Mouse (Mus musculus) kidney, postnatal 25 days (tissue): ENCODE measurements at regions not wholly inside any gene's neighbourhood (a gene's known extent, or its start where the extent isn't known, plus 50 kb on each side); places are given as distances from the start of the nearest gene placed in this dataset.

Experiments
- DNase-seq, 2 experiments: peaks; one replicate each; pipeline ENCODE4 v3.0.0; 2021; ENCODE audit warnings: mixed read lengths in 2 of 2

DNA sequence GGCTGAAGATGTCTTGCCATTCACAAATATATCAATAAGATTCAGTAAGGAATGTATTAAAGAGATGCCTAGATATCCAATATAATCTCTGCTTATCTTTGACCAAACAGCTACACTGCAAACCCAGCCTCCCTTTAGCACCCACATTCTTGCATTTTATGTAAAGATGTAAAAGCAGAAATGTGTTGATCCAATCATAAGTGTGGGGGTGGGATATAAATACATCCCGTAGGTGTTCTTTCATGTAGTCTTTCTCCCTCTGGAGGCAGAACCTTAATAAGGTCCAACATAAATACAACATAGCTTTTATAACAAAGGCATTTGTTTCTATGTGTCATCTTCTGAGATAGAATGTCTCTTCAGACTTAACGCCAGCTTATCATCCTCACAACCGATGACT, 637.1 kb upstream of the Flrt2 start:
- DNase-seq: no peak

DNA sequence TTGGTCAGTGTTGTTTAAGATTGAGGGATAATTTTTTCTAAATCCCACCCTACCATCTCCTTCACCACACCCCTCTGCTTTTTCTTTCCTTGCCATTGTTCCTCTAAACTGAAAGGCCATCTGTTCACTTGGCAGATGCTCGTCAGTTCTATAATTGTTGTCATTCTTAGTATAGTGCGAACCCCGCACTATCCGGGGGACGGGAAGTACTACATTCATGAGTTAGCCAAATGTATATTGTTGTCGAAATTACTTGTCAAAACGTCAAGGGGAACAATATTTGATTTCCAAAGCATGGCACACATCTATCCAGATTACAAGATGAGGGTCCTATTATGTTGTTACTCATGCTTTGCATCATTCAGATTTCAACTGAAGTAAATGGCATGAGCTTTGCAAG, 635.1 kb upstream of the Flrt2 start:
- no peak for DNase-seq

DNA sequence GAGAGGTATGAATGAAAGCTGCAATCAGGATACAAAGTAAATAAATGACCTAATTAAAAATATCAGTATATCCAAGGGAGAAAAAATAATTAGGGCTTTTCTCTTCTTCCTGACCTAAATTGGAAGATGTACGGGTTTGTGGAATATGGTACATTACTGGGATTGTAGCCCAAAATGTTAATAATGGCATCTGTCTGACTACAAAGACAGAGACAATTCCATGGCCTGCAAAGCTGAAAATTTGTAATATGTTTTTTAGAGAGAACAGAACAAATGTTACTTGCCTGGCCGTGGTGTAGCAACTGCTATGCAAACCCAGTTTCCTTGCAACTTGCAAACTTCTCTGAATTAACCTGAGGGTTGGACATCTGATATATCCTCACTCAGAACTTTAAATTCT, 632.6 kb upstream of the Flrt2 start:
- DNase-seq: no peak

DNA sequence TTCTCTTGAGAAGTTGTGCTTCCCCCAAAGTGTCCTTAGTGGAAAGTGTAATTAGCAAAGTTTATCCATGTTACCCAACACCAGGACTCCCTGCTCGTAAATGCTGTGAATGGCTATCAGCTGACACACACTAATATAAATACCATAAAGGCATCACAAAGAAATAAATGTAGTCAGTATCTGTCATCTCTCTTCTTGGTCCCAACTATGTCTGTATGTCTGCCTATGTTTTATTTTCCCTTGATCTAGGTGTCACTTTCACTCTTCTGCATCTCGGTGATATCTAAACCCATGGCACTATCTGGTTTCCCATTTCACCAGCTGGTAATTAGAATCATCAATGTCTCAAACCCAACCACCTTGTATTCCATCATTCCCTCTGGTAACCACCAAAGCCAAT, 619.7 kb upstream of the Flrt2 start:
- DNase-seq: no peak

DNA sequence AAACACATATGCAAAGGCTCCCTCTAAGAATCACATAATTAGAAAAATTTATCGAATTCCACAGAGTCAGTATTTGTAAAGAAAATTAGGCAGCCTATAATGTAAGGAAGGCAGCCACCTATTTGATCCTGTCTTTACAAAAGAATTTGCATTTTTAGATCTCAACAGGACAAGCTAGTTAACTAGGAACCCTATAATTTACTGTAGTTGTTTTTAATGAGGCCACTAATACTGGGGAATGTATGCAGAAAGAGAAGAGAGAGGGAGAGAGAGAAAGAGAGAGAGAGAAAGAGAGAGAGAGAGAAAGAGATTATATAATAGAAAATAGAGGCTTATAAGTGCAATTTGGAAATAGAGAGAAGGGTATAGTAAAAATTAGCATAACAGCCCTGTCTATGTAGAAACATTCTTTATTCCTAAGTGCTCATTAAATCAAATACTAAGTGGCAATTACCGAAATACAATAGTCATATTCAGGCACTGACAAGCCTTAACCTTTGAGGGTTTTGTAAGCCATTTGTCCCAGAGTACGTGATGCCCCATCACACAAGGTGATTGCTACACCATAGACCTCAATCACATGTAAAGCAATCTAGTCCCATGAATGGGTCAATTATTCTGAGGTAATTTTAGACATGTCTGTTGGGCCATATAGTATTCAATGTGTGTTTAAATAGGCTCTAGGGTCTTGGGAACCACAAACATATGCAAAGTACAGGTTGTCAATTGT, 572.6 kb upstream of the Flrt2 start:
- DNase-seq: no peak

DNA sequence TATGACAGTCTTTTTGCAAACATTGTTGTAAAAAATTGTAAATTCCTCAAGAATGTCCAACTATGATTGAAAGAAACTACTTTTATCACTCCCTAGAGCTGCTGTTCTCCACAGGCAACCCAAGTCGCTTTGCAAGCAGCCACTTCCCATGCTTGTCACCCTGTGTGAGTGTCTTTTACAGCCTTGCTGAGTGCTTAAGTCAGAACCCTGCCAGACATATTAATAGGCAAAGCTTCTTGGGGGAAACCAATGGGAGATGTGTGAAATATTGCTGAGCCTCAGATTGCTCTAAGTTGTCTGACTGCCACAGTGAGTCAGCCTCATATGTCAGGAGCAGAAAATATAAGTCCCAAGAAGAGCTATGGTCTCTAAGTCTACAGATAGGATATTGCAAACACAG, 559.2 kb upstream of the Flrt2 start:
- no peak for DNase-seq

DNA sequence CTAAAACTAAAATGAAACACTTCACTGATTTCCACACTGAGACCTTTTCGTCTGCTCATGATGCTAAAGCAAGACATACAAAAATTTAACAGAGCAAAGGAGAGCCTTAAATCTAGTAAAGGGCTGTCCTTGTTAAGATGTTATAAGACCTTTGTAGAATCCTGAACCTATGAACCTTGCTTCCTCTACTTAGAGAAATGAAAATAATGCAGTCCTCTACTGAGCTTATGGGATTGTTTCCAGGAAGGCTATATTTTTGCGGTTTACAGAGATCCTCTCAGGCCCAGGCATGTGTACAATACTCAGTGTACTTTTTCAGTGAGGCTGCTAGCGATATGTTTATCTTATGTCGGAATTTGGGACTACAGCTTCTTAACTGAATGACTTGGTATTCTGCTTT, 558.5 kb upstream of the Flrt2 start:
- no peak for DNase-seq

DNA sequence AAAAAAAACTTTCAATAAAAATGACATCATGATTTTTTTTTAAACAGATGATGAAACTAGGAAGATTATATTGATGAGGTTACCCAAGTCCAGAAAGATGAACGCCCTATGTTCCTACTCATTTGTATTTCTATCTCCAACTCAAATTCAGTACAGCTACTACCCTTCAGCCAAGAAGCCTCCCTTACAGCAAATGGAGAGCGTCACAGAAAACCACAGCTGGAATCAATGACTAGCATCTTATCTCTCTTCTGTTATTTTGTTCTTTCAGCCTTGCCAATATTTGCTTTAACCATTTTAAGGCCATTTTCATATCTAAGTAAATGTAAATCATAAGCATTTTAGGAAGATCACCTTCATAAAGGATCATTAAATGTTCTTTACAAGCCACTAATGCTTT, 553.9 kb upstream of the Flrt2 start:
- no peak for DNase-seq

DNA sequence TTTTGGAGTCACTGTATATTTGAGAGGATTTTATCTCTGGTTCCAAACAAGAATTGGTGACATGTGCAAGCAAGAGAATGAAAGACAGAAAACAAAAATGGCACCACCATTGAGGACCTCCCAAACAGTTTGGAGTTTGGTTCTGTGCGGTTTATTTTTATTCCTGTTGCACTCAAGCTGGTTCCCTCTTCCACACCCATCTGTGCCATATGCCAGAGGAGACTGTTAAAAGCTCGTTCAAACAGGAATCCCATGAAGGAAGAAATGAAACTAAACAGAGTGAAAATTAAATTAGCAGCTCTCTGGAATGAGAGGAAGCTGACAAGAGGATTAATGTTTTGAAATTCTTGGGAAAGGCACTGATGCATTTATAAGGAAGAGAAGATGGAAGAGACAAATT, 521.0 kb upstream of the Flrt2 start:
- DNase-seq: no peak

DNA sequence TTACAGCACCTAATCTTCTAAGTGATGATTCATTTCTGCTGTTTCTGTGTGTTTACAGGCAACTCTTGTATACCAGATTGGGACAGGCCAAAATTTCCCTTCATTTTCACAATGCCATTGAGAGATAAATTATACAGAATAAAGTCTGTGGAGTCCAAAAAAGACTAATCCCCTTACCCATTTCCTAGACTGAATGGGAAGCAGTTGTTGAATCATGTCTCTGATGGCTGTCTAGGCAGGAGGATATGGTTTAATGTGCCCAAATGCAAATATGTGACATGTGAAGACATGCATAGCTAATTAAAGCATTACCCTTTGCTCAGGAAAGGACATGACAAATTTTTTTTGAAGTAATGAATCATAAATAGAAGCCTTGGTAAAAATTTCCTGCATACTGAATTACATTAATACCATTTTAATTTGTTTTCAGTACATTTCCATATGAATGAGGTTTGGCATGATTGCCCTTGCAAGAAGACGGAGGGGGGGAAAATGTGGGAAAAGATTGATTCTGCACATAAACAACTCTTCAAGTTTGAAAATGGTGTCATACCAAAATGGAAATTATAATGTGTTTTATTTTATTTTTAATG, 518.1 kb upstream of the Flrt2 start:
- DNase-seq: no peak

DNA sequence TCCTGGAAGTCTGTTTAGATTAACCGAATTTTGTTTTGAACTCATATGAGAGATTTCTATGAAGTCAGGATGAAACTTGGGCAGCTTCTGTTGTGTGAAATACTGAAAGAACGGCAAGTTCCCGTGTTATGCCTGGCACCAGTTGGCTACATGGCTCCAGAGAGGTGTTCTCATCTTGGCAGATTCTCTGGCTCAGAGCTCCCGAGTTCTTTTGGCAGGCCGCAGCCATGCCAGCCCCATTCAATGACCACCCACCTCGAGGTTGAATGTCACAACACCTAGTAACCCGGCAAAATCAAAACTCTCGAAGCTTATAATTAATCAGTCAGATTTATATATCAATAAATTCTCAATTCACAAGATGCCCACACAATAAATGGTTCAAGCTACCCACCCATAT, 489.5 kb upstream of the Flrt2 start:
- DNase-seq: no peak

DNA sequence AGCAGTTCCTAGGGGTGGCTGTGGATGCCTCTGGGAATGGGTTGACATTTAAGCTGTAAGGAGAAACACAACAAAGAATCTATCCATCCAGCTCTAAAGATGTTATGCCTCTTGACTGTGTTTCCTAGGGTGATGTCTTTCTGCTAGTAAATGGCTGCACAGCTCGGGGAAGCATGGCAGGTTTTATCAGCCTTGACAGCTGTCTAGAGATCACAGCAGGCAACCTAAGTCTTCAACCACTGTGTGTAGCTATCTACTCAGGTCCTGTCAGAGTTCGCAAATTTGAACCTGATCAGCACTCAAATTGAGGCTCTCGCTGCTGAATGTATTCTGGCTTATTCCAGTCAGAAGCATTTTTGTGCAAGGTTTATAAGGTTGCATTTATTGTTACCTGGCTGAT, 486.9 kb upstream of the Flrt2 start:
- no peak for DNase-seq

DNA sequence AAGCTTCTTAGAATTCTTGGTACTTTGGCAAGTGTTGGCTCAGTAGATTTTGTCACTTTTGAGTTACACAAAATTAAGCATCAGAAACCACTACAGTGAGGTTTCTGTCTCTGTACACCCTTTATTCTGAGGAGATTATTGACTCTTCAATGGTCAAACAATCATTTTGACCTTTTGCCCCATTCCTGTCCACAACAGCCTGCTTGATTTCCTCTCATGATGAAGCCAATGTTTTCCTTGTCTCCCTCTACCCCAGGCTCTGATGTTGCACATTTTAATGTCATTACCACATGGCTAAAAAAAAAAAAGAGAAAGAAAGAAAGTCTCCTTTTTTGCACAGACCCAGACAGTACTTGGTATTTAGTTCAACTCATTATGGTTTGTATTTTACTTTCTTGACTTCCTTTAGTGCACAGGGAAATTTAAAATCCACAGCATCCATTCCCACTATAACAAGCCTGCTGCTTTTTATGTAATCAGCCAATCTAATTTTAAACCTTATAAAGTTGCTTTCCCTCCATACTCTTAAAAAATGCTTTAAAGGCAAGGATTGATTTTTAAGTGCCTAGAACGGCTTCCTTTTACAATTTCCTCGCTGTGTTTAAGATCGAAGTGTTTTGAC, 452.8 kb upstream of the Flrt2 start:
- DNase-seq: no peak

DNA sequence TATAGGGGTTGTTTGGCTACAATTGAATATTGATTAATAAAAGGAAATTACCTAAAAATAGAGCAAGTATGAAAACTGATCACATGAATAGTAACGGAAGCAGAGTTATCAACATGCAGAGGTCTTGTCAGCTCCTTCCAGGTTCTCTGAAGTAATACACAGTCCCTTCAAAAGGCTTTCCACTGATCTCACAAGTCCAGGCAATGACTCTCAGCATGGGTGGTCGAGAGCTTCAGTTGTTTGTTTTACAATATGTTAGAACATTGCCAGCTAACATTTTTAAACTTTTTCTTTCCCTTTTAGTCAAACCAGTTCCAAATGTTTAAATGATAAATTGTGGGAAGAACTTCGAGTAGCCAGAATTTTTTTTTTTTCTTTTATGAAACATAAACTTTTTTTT, 424.8 kb upstream of the Flrt2 start:
- no peak for DNase-seq

DNA sequence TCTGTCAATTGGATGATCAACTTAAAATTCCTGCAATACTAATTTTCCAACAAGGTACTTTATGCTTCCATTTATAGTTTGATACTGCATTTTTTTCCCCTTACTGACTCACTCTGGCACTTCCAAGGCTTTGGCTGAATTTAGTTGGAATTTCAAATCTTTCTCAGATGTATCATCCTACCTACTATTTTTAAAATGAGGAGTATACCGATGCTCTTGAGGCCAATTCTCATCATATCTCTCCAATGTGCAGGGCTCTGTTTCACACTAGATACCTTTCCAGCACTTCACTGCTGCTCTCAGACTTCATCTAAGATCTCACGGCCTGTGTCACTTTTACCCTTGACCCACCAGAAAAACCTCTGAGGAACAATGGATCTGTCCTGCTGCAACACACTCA, 386.6 kb upstream of the Flrt2 start:
- DNase-seq: no peak

DNA sequence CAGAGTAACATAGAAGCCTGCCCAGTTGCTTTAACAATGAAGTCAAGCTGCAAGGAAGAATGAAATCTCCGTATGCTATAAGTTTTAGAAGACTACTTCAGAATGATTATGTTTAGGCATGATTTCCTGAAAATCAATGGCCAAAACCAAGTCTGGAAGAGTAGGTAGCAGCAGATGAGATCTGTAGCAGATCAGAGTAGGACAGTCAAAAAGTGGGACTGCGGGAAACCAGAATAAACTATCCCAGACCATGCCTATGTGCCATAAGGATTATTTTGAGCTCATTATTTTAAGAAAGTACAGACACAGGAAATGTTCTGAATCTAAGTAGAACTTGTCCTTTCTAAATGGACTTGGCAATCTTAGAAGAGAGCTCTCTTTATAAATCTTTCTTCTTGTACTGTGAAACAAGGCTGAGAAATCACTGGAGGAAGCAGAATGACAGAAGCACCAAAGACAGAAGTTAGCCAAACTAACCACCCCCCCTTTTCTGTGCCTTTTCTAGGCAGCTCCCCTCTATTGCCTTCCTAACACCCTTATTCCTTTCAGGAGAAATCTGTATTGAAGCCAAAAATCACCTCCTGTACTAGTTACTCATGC, 376.8 kb upstream of the Flrt2 start:
- DNase-seq: no peak

DNA sequence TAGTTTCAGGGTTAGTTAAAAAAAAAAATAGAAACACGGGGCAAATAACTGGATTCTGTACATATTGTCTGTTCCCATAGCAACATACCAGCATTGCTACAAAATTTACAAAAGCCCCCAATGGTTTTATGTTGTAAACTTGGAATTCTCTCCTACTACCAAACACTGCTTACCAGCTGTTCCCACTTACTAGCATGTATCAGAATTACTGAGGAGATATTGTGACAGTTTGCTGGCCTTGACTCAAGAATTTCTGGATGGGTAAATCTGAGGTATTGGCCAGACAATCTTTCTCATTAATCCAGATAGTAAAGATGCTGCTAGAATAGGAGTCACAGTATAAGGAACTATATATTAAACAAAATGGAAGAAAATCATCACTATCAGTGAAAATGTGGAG, 375.2 kb upstream of the Flrt2 start:
- DNase-seq: no peak

DNA sequence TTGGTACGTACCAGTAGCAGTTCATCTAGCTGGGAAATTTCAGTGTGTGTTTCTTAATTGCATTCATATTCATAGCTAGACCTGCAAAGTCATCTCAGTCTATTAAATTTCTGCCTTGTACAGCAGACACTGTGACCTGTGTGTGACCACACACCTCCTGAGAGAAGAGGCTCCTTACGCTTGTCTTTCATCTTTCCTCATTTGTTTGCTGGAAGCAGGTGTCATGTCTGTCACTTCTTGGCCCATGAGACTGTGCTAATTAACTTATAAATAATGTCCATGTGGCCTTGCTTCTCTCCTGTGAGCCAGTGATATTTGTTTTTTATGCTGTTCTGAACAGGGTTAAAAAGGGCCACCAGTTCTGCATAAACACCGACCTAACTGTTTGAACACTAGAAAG, 370.3 kb upstream of the Flrt2 start:
- no peak for DNase-seq

DNA sequence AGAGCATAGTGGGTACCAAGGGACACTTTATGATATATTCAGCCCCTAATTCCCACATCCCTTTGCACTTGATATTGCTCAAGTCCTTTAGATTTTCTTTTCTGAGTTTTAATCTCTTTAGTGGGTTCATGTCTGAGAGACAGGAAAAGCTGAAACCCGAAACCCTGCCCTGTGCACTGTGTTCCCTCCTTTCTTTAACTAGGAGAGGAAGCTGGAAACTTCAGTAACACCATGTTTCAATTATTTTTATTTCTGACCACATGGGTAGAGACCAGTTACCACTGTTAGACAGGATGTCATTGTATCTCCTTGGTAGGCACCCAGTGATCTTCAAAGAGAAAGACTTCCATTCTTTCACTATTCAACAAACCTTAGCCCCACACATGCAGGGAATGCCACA, 362.4 kb upstream of the Flrt2 start:
- no peak for DNase-seq

DNA sequence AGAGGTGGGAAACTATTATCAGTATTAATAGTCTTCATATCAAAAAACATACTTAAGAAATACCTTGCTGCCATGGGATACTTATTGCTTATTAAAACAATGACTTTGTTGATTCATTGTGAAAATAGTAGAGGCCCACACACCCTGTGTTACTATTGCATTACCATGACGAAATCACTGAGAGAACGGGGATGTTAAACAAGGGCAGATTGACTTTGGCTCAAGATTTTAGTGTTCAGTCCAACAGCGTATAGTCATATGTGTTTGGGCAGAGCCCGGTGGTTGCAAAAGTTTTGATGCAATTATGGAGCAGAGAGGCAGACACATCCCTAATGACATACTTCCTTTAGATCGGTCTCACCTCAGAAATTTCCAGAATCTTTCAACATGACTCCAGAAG, 344.2 kb upstream of the Flrt2 start:
- no peak for DNase-seq

DNA sequence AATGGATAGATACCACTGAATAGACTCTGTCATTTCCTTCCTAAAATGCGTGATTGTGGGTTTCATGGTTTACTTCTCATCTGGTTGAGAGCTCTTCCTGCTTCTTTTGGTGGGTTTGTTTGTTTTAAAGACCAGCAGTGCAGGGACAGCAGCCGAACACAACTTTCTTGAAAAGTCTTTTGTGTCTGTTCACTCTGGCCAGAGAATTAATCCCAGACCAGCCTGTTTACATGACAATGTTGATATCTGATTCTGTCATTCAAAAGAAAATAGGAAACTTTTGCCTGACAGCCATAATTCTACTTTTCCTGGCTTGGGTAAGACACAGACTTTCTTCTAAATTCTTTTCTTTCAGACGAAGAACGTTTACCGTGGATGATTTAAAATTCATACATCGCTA, 336.9 kb upstream of the Flrt2 start:
- DNase-seq: no peak

DNA sequence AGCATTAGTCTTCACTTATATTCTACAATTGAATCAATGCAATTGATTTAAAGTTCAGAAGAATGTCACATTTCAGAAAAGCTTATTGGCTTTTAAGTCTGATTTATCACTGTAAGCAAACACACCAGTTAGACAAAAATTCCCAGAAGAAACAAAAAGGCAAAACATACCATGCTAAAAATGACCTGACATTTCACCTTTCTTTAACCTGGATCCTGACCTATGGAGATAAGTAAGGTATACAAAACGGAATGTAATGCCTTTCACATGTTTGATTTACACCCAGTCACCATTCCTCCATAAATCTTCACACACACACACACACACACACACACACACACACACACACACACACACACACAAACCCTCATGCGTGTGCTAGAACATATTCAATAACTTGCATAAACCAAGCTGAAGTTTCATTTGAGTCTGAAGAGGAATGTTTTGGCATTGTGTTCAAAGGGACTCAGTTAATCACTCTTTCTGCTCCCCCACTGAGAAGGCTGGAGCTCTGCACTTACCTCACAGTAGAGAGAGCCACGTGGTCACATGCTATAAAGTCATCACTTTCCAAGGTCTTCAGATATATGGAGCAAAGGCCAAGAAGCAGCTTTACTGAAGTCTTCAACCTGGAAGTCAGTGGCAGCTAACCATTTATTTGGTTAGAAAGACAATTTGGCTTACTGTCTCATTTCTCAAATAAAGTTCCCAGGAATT, 307.6 kb upstream of the Flrt2 start:
- no peak for DNase-seq

DNA sequence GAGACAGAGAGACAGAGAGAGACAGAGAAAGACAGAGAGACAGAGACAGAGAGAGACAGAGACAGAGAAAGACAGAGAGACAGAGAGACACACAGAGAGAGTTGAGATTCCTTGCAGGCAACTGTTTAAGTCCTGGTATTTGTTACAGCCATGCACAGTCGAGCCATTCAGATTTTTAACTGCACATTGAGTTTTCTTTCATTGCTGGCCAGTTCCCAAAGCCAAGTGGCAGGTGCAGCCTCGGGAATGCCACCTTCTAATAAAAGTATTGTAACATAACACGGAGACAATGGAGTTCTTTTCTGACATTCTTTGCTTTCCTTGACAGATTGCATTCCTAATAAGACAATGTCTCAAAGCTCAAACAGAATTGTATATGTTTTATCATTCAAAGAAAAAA, 306.3 kb upstream of the Flrt2 start:
- DNase-seq: no peak

DNA sequence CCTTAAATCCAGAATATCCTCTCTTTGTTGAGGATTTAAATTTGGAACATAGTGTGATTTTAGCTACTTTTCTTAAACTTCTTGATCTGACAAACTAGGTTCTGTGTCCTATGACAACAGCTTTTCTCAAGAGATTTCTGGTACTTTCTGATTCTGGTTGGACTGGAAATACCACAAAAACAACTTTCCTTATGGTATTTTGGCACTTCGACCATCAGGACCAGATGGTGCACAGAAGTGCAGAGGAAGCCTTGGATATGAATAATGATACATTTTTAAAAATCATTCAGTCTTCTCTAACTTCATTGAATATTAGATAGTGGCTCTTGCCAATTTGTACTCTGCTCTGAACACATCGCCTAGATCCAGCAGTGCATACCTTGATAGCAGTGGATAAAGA, 303.8 kb upstream of the Flrt2 start:
- DNase-seq: no peak
